Mouse (Mus musculus): Measurements from ENCODE around the gene Zdhhc14. TPM values are rescaled to one million over a fixed set of nuclear protein-coding genes. Genes with fewer than 3 reads are reported as not detected.

The Zdhhc14 gene
- polyA plus RNA-seq, 1 experiment from 2014 or later, result 12.8 TPM

DNA sequence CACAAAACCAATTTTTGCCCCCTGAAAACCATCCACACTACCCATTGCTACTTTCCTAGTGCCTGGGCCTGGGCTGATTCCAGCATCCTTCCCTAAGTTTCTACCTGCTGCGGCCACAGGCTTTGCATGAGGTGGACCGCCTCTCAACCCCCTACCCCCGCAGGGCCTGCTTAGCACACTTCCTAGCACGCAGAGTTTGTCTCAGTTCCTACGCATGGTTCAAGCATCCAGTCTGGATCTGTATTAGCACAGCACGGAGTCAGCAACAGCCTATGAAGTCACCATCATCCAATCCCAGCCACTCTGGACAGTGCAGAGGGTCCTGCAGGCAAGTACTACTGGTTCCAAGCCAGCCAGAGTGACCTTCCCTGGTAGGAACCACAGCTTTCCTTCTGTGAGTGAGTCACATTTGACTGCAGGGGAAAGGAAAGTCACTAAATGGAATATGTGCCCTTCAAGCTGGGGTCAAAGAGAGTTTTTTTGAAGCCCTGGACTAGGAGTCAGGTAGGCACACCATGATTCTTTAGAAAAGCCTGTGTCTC lies 275.9 kb downstream of the Zdhhc14 start:
- 68% methylated on average over 6 of the region's 6 CpGs for WGBS
- H3K27me3 ChIP-seq (ENCODE audit: control insufficient read depth, insufficient read depth, low read length), result no peaks in the 10 kb centered on the region
- H3K4me1 ChIP-seq (ENCODE audit: control insufficient read depth, insufficient read depth, low read length), result peaks cover 9% of the 10 kb centered on the region; the same call in 1 of the 2 replicates
- no peak for ATAC-seq (ENCODE audit: low read depth)
- H3K27ac ChIP-seq (ENCODE audit: low read depth, low read length), result no peak overlapping the region
- no peak overlapping the region for H3K9ac ChIP-seq (replicated peaks; ENCODE audit: low read depth, low read length)
- no peaks in the 10 kb centered on the region for H3K9me3 ChIP-seq (ENCODE audit: control insufficient read depth, low read length)
- no peak overlapping the region for H3K4me2 ChIP-seq (ENCODE audit: low read depth, low read length)
- no peak overlapping the region for H3K4me3 ChIP-seq (ENCODE audit: low read depth, low read length)
- H3K36me3 ChIP-seq (ENCODE audit: control insufficient read depth, insufficient read depth, low read length), result no peaks in the 10 kb centered on the region

DNA sequence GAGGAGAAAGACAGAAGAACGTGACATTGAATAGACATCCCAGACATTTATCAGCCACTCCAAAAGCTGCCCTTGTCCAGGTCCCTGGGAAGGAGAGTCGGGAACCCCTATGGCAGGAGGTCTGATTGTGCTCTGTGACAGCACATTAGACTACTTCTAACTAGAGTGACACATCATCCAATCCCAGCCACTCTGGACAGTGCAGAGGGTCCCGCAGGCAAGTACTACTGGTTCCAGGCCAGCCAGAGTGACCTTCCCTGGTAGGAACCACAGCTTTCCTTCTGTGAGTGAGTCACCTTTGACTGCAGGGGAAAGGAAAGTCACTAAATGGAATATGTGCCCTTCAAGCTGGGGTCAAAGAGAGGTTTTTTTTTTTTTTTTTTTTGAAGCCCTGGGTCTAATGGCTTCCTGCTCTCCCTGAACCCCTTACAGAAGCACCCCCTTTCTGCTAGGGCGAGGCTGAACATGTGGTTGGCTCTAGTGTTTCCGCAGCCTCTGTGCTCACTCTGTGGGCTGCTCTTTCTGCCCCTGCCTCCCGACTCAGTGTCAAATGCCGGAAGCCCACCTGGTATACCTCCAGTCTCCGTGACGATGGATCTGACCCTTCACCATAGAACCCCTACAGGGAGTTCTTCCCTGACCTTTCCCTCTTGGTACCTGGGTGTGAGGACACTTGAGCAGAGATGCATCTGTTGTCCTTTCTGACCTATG lies 276.6 kb downstream of the Zdhhc14 start:
- Histone ChIP-seq H3K9me3 (ENCODE audit: control insufficient read depth, low read length) (no peaks in the 10 kb centered on the region), H3K9ac (replicated peaks; ENCODE audit: low read depth, low read length) (no peak overlapping the region), H3K4me1 (ENCODE audit: control insufficient read depth, insufficient read depth, low read length) (peaks cover 9% of the 10 kb centered on the region; the same call in 1 of the 2 replicates), H3K27ac (ENCODE audit: low read depth, low read length) (no peak overlapping the region), H3K27me3 (ENCODE audit: control insufficient read depth, insufficient read depth, low read length) (no peaks in the 10 kb centered on the region), H3K4me3 (ENCODE audit: low read depth, low read length) (no peak overlapping the region), H3K36me3 (ENCODE audit: control insufficient read depth, insufficient read depth, low read length) (no peaks in the 10 kb centered on the region), H3K4me2 (ENCODE audit: low read depth, low read length) (no peak overlapping the region)
- ATAC-seq (ENCODE audit: low read depth), result no peak
- WGBS, result 88% methylated on average over 9 of the region's 9 CpGs

DNA sequence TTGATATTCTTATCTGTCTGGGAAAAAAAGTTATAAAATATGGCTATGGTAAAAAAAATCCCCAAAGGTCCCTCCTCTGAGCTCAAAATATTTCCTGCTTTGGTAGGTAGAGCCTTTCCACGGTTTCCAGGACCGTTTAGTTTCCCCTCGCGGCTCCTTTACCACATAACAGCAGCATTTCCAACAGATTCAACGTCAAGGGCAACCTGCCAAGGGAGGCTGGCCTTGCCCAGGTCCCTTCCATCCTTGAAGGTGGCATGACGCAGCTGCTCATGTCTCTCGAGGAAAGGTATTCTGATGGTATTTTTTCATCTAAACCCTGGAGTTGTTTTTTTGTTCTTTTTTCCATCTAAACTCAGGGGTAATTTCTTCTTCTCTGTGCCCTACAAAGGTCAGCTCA lies 277.4 kb downstream of the Zdhhc14 start:
- Histone ChIP-seq H3K27me3 (ENCODE audit: control insufficient read depth, insufficient read depth, low read length) (no peaks in the 10 kb centered on the region), H3K4me3 (ENCODE audit: low read depth, low read length) (no peak overlapping the region), H3K4me2 (ENCODE audit: low read depth, low read length) (peak overlapping the region; percentile 55), H3K27ac (ENCODE audit: low read depth, low read length) (no peak overlapping the region), H3K4me1 (ENCODE audit: control insufficient read depth, insufficient read depth, low read length) (peaks cover 9% of the 10 kb centered on the region; the same call in 1 of the 2 replicates), H3K9ac (replicated peaks; ENCODE audit: low read depth, low read length) (no peak overlapping the region), H3K36me3 (ENCODE audit: control insufficient read depth, insufficient read depth, low read length) (no peaks in the 10 kb centered on the region), H3K9me3 (ENCODE audit: control insufficient read depth, low read length) (no peaks in the 10 kb centered on the region)
- ATAC-seq (ENCODE audit: low read depth), result no peak
- WGBS, result 27% methylated on average over 7 of the region's 7 CpGs

DNA sequence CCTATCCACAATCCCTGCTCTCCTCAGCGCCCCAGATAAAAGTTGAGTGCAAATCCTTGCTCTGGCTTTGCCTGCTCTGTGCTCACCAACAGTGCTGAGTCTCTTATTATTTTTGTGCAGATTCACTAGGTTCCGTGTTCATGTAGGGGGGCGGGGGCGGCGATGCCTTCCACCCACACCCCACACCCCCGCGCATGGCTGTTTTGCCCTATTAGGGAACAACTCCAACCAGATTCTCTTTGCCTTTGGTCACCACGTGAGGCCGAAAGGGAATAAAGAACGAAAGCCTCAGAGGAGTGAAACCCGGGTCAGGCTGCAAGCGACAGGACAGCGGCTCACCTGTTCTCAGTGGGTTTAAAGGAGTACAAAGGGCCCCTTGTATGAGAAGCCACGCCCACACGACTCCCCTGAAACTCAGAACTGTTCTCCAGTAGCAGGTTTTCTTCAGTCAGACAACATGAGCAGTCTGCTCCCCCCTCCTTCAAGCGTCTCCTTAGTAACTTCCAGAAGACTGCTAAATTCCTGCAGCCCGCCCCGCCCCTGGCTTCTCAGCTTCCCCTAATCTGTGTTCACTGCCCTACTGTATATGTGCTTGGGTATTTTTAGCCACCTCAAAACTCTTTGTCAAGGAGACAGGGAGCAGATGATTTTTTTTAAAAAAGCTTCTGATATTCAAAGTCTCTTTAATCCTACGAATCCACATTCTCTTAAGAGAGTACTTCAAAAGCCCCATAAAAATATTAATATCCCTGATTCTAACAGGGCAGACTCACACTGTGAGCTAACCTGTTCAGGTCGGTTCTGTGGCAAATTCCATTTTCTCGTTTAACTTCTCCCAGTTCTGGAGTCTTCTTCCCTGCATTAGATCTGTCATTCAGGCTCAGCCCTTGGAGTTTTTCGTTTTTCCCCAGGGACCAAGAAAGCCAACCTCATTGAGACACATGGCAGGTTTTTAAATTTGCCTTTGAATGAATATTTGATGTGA lies 278.2 kb downstream of the Zdhhc14 start:
- Histone ChIP-seq H3K4me1 (ENCODE audit: control insufficient read depth, insufficient read depth, low read length) (peaks cover 9% of the 10 kb centered on the region; the same call in 1 of the 2 replicates), H3K9me3 (ENCODE audit: control insufficient read depth, low read length) (no peaks in the 10 kb centered on the region), H3K27ac (ENCODE audit: low read depth, low read length) (no peak overlapping the region), H3K4me2 (ENCODE audit: low read depth, low read length) (peak overlapping the region; percentile 55), H3K9ac (replicated peaks; ENCODE audit: low read depth, low read length) (peak overlapping the region; percentile 25; the same call in 1 of the 2 replicates), H3K27me3 (ENCODE audit: control insufficient read depth, insufficient read depth, low read length) (no peaks in the 10 kb centered on the region), H3K36me3 (ENCODE audit: control insufficient read depth, insufficient read depth, low read length) (no peaks in the 10 kb centered on the region), H3K4me3 (ENCODE audit: low read depth, low read length) (peak overlapping the region; percentile 17)
- 13% methylated on average over 22 of the region's 22 CpGs for WGBS
- ATAC-seq (ENCODE audit: low read depth), result peak; percentile 75

DNA sequence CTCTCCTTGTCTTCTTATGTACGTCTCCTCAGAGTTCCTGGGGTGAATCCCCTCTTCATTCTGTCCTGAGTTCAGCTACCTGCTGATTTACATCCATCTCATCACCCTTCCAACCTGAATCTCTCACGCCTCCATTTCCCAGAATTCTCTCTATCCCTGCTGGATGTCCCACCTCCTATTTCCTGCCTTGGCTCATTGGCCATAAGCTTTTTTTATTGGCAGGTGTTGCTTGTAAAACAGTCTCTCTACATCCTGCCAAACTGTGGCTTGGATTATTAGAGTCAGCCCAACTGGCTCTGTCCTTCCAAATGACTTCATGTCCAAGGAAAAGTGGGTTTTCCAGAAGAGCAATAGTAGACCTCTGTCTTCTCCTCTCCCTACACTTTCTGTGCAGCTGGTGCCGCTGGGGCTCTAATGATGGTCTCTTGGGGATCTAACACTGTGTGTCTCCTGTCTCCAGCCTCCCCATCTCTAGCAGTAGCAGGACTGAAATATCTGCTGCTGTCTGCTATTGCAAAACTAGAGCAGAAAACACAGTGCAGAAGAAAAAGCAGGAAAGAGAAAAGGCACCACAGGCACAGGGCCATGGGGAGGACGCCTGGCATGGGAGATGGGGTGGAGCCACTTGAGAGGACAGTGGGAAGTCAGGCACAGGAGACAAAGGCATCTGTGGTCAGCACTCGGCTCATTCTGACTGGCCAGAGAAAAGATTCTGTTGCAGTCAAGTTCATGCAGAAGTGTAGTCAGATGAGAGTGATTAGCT lies 288.0 kb downstream of the Zdhhc14 start:
- WGBS, result 74% methylated on average over 5 of the region's 5 CpGs

DNA sequence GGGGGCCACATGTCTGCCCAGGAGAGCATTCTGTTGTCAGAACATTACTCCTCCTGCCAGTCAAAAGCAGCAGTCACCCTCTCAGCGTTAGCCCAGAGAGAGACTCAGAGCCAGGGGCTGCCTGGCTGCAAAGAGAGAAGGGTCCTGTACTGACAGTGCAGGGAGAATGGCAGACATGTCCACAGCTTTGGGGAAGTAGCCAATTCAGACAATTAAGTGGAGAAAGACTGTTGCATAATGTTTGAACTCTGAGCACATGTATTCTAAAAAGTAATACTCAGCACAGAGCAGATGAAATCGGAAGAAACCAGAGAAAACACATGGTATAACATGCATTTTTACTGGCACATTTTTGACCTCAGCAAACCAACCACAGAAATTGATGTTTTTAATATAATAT lies 292.9 kb downstream of the Zdhhc14 start:
- no peaks in the 10 kb centered on the region for H3K27me3 ChIP-seq (ENCODE audit: control insufficient read depth, insufficient read depth, low read length)
- H3K36me3 ChIP-seq (ENCODE audit: control insufficient read depth, insufficient read depth, low read length), result no peaks in the 10 kb centered on the region
- 56% methylated on average over 2 of the region's 2 CpGs for WGBS
- H3K27ac ChIP-seq (ENCODE audit: low read depth, low read length), result no peak overlapping the region
- no peak overlapping the region for H3K4me3 ChIP-seq (ENCODE audit: low read depth, low read length)
- no peak for ATAC-seq (ENCODE audit: low read depth)
- no peaks in the 10 kb centered on the region for H3K4me1 ChIP-seq (ENCODE audit: control insufficient read depth, insufficient read depth, low read length)
- H3K9ac ChIP-seq (replicated peaks; ENCODE audit: low read depth, low read length), result no peak overlapping the region
- H3K9me3 ChIP-seq (ENCODE audit: control insufficient read depth, low read length), result no peaks in the 10 kb centered on the region
- H3K4me2 ChIP-seq (ENCODE audit: low read depth, low read length), result no peak overlapping the region

More for the DNA sequence above, 288.0 kb downstream of the Zdhhc14 start:
- Histone ChIP-seq H3K4me3 (ENCODE audit: low read depth, low read length) (no peak overlapping the region), H3K27ac (ENCODE audit: low read depth, low read length) (no peak overlapping the region), H3K4me2 (ENCODE audit: low read depth, low read length) (no peak overlapping the region), H3K9me3 (ENCODE audit: control insufficient read depth, low read length) (no peaks in the 10 kb centered on the region), H3K36me3 (ENCODE audit: control insufficient read depth, insufficient read depth, low read length) (no peaks in the 10 kb centered on the region), H3K9ac (replicated peaks; ENCODE audit: low read depth, low read length) (no peak overlapping the region), H3K27me3 (ENCODE audit: control insufficient read depth, insufficient read depth, low read length) (no peaks in the 10 kb centered on the region), H3K4me1 (ENCODE audit: control insufficient read depth, insufficient read depth, low read length) (no peaks in the 10 kb centered on the region)
- no peak for ATAC-seq (ENCODE audit: low read depth)

DNA sequence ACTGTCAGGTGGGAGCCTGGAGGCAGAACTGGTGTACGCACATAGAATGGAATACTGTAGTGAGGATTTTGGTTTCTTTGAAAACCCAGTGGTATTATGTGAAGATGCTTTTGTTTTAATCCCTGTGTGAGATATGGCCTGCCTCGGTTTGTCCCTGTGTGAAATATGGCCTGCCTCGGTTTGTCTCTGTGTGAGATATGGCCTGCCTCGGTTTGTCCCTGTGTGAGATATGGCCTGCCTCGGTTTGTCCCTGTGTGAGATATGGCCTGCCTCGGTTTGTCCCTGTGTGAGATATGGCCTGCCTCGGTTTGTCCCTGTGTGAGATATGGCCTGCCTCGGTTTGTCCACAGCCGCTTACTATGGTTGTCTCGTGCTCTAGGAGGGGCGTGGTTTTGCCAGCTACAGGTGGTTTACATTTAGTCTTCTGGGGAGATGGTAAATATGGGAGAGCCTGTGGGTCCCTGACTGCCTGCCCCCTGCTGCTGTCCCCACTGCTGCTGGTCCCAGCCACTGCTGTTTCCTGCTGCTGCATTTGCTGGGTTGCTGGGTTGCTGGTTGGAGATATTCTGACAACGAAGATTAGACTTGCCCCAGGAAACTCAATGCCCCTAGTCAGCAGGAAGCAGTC lies 299.9 kb downstream of the Zdhhc14 start:
- no peak overlapping the region for H3K4me2 ChIP-seq (ENCODE audit: low read depth, low read length)
- ATAC-seq (ENCODE audit: low read depth), result no peak
- no peak overlapping the region for H3K27ac ChIP-seq (ENCODE audit: low read depth, low read length)
- H3K9ac ChIP-seq (replicated peaks; ENCODE audit: low read depth, low read length), result no peak overlapping the region
- 92% methylated on average over 11 of the region's 12 CpGs for WGBS
- no peaks in the 10 kb centered on the region for H3K36me3 ChIP-seq (ENCODE audit: control insufficient read depth, insufficient read depth, low read length)
- no peaks in the 10 kb centered on the region for H3K9me3 ChIP-seq (ENCODE audit: control insufficient read depth, low read length)
- no peaks in the 10 kb centered on the region for H3K27me3 ChIP-seq (ENCODE audit: control insufficient read depth, insufficient read depth, low read length)
- H3K4me3 ChIP-seq (ENCODE audit: low read depth, low read length), result no peak overlapping the region
- H3K4me1 ChIP-seq (ENCODE audit: control insufficient read depth, insufficient read depth, low read length), result no peaks in the 10 kb centered on the region

DNA sequence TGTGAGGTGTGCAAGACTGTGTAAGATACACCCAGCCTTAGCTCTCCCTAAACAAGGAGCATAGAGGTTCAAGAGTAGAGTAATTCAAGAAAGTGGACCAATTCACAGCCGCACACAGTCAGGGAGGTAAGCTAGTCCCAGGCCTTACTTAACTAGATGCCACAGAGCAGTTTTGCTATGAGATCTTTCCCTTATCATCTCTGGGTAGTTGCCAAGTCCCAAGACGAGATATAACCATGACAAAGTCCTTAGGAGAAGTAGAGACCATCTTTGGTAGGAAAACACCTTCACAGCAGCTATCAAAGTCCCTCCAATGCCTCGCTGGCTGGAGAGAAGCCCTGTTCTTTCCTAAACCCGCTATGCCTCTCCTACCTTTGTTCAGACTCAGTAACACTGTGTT lies 301.2 kb downstream of the Zdhhc14 start:
- ATAC-seq (ENCODE audit: low read depth), result no peak

More for the DNA sequence above, 301.2 kb downstream of the Zdhhc14 start:
- no peaks in the 10 kb centered on the region for H3K27me3 ChIP-seq (ENCODE audit: control insufficient read depth, insufficient read depth, low read length)
- no peak overlapping the region for H3K4me2 ChIP-seq (ENCODE audit: low read depth, low read length)
- WGBS, result 82% methylated on average over 4 of the region's 4 CpGs
- H3K36me3 ChIP-seq (ENCODE audit: control insufficient read depth, insufficient read depth, low read length), result no peaks in the 10 kb centered on the region
- H3K4me1 ChIP-seq (ENCODE audit: control insufficient read depth, insufficient read depth, low read length), result no peaks in the 10 kb centered on the region
- no peak overlapping the region for H3K9ac ChIP-seq (replicated peaks; ENCODE audit: low read depth, low read length)
- no peaks in the 10 kb centered on the region for H3K9me3 ChIP-seq (ENCODE audit: control insufficient read depth, low read length)
- H3K27ac ChIP-seq (ENCODE audit: low read depth, low read length), result no peak overlapping the region
- no peak overlapping the region for H3K4me3 ChIP-seq (ENCODE audit: low read depth, low read length)
